Mouse (Mus musculus): ENCODE results near the gene Supt5. TPM values are rescaled to one million over a fixed set of nuclear protein-coding genes. Genes with fewer than 3 reads are reported as not detected.

Gene Supt5
- polyA plus RNA-seq, 2 experiments = 76.2 to 116 TPM

DNA sequence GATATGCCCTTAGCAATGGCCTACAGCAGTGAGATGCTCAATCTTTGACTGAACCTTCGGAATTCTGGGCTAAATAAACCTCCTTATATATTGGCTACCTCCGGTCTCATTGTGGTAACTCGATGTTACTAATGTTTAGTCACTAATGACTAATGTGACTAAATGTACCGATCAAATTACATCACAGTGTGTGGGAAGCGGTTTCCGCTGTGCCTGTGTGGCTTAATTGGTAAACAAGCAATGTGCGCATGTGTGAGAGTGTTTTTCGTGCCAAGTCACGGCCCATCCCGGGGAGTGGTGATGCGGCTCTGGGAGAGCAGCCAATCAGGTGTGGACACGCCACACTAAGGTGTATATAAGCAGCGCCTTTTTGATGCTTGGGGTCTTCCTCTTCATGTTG lies 73.2 kb downstream of the Supt5 start:
- no peak overlapping the region for H3K4me3 ChIP-seq (replicated peaks; ENCODE audit: low read length)
- 0 out of 2 replicates have a peak, but pooled peaks cover 2% of the 10 kb centered on the region for H3K4me1 ChIP-seq (ENCODE audit: control insufficient read depth, insufficient read depth, low read length)
- H3K9me3 ChIP-seq (ENCODE audit: control insufficient read depth, low read length) = no peaks in the 10 kb centered on the region
- ATAC-seq (ENCODE audit: low FRiP score, low read depth) (no peak), DNase-seq (ENCODE audit: low spot score) (no peak)
- no peak overlapping the region for H3K4me2 ChIP-seq (replicated peaks; ENCODE audit: low read depth, low read length, severe bottlenecking)
- no peaks in the 10 kb centered on the region for H3K27me3 ChIP-seq (ENCODE audit: control insufficient read depth, insufficient read depth, low read length)
- no peaks in the 10 kb centered on the region for H3K36me3 ChIP-seq (ENCODE audit: control insufficient read depth, insufficient read depth, low read length)
- no peak overlapping the region for H3K9ac ChIP-seq (ENCODE audit: low read depth, low read length, severe bottlenecking)
- 80% methylated on average over 13 of the region's 13 CpGs for WGBS
- H3K27ac ChIP-seq (replicated peaks; ENCODE audit: low read depth, low read length) = no peak overlapping the region
- no peak for TF ChIP-seq POLR2A (IDR thresholded peaks at IDR 0.05; ENCODE audit: borderline replicate concordance, extremely low read depth, insufficient read depth, insufficient read length)

Other genes starting within 250 kb of the Supt5 start
- not detected in 2 replicates for gene 9530053A07Rik, start 209.3 kb downstream of the Supt5 start, polyA plus RNA-seq (2012; rRNA removed)
- not detected in 2 replicates for gene 9530053A07Rik, start 209.3 kb downstream of the Supt5 start, polyA plus RNA-seq (2014; fragmentation: Nextera tagmentation; extraction: Ambion mirVana)
- gene Fbl, start 169.0 kb downstream of the Supt5 start, polyA plus RNA-seq (2012; rRNA removed) = 238 and 299 TPM in 2 replicates
- 43.7 and 45.9 TPM in 2 replicates for gene Fbl, start 169.0 kb downstream of the Supt5 start, polyA plus RNA-seq (2014; fragmentation: Nextera tagmentation; extraction: Ambion mirVana)
- gene Dyrk1b, start 159.3 kb downstream of the Supt5 start, polyA plus RNA-seq (2012; rRNA removed) = 26.0 and 37.8 TPM in 2 replicates
- gene Dyrk1b, start 159.3 kb downstream of the Supt5 start, polyA plus RNA-seq (2014; fragmentation: Nextera tagmentation; extraction: Ambion mirVana) = 13.8 and 15.7 TPM in 2 replicates
- 33.0 and 35.0 TPM in 2 replicates for gene Eid2, start 70.9 kb downstream of the Supt5 start, polyA plus RNA-seq (2012; rRNA removed)
- 12.2 and 17.0 TPM in 2 replicates for gene Eid2, start 70.9 kb downstream of the Supt5 start, polyA plus RNA-seq (2014; fragmentation: Nextera tagmentation; extraction: Ambion mirVana)
- gene Eid2b, start 61.0 kb downstream of the Supt5 start, polyA plus RNA-seq (2012; rRNA removed) = 15.4 and 18.3 TPM in 2 replicates
- 14.3 and 14.9 TPM in 2 replicates for gene Eid2b, start 61.0 kb downstream of the Supt5 start, polyA plus RNA-seq (2014; fragmentation: Nextera tagmentation; extraction: Ambion mirVana)
- gene Selenov, start 47.6 kb downstream of the Supt5 start, polyA plus RNA-seq (2012; rRNA removed) = 0.55 and 0.74 TPM in 2 replicates
- gene Selenov, start 47.6 kb downstream of the Supt5 start, polyA plus RNA-seq (2014; fragmentation: Nextera tagmentation; extraction: Ambion mirVana) = 0.34 TPM in 1 of 2 replicates, not detected in the other
- 0.85 and 0.92 TPM in 2 replicates for gene Dll3, start 36.5 kb downstream of the Supt5 start, polyA plus RNA-seq (2012; rRNA removed)
- 0.83 and 0.84 TPM in 2 replicates for gene Dll3, start 36.5 kb downstream of the Supt5 start, polyA plus RNA-seq (2014; fragmentation: Nextera tagmentation; extraction: Ambion mirVana)
- gene Timm50, start 26.7 kb downstream of the Supt5 start, polyA plus RNA-seq (2012; rRNA removed) = 98.1 and 119 TPM in 2 replicates
- gene Timm50, start 26.7 kb downstream of the Supt5 start, polyA plus RNA-seq (2014; fragmentation: Nextera tagmentation; extraction: Ambion mirVana) = 138 TPM in 2 replicates
- gene Rps16, start 11.9 kb upstream of the Supt5 start, polyA plus RNA-seq (2012; rRNA removed) = 1,848 and 2,127 TPM in 2 replicates
- 1,280 and 1,345 TPM in 2 replicates for gene Rps16, start 11.9 kb upstream of the Supt5 start, polyA plus RNA-seq (2014; fragmentation: Nextera tagmentation; extraction: Ambion mirVana)
- gene Plekhg2, start 33.9 kb upstream of the Supt5 start, polyA plus RNA-seq (2012; rRNA removed) = 67.3 and 87.8 TPM in 2 replicates
- gene Plekhg2, start 33.9 kb upstream of the Supt5 start, polyA plus RNA-seq (2014; fragmentation: Nextera tagmentation; extraction: Ambion mirVana) = 59.0 and 69.1 TPM in 2 replicates
- 12.3 and 19.0 TPM in 2 replicates for gene Zfp36, start 41.5 kb upstream of the Supt5 start, polyA plus RNA-seq (2012; rRNA removed)
- gene Zfp36, start 41.5 kb upstream of the Supt5 start, polyA plus RNA-seq (2014; fragmentation: Nextera tagmentation; extraction: Ambion mirVana) = 16.0 TPM in 2 replicates
- 47.5 and 61.6 TPM in 2 replicates for gene Med29, start 54.0 kb upstream of the Supt5 start, polyA plus RNA-seq (2012; rRNA removed)
- 46.6 and 49.9 TPM in 2 replicates for gene Med29, start 54.0 kb upstream of the Supt5 start, polyA plus RNA-seq (2014; fragmentation: Nextera tagmentation; extraction: Ambion mirVana)
- 97.8 and 102 TPM in 2 replicates for gene Paf1, start 54.2 kb upstream of the Supt5 start, polyA plus RNA-seq (2012; rRNA removed)
- 54.2 and 63.1 TPM in 2 replicates for gene Paf1, start 54.2 kb upstream of the Supt5 start, polyA plus RNA-seq (2014; fragmentation: Nextera tagmentation; extraction: Ambion mirVana)
- 7.0 and 12.7 TPM in 2 replicates for gene Gmfg, start 98.7 kb upstream of the Supt5 start, polyA plus RNA-seq (2012; rRNA removed)
- gene Gmfg, start 98.7 kb upstream of the Supt5 start, polyA plus RNA-seq (2014; fragmentation: Nextera tagmentation; extraction: Ambion mirVana) = 15.7 and 19.4 TPM in 2 replicates
- 18.7 and 31.8 TPM in 2 replicates for gene Lrfn1, start 113.2 kb upstream of the Supt5 start, polyA plus RNA-seq (2012; rRNA removed)
- gene Lrfn1, start 113.2 kb upstream of the Supt5 start, polyA plus RNA-seq (2014; fragmentation: Nextera tagmentation; extraction: Ambion mirVana) = 5.9 and 7.6 TPM in 2 replicates
- not detected in 2 replicates for gene Ifnl2, start 171.7 kb upstream of the Supt5 start, polyA plus RNA-seq (2012; rRNA removed)
- not detected in 2 replicates for gene Ifnl2, start 171.7 kb upstream of the Supt5 start, polyA plus RNA-seq (2014; fragmentation: Nextera tagmentation; extraction: Ambion mirVana)
- not detected in 2 replicates for gene Ifnl3, start 184.1 kb upstream of the Supt5 start, polyA plus RNA-seq (2012; rRNA removed)
- gene Ifnl3, start 184.1 kb upstream of the Supt5 start, polyA plus RNA-seq (2014; fragmentation: Nextera tagmentation; extraction: Ambion mirVana) = not detected in 2 replicates
- gene Sycn, start 202.1 kb upstream of the Supt5 start, polyA plus RNA-seq (2012; rRNA removed) = 0.14 and 0.85 TPM in 2 replicates
- gene Sycn, start 202.1 kb upstream of the Supt5 start, polyA plus RNA-seq (2014; fragmentation: Nextera tagmentation; extraction: Ambion mirVana) = not detected in 2 replicates
- not detected in 2 replicates for gene Nccrp1, start 208.5 kb upstream of the Supt5 start, polyA plus RNA-seq (2012; rRNA removed)
- not detected in 2 replicates for gene Nccrp1, start 208.5 kb upstream of the Supt5 start, polyA plus RNA-seq (2014; fragmentation: Nextera tagmentation; extraction: Ambion mirVana)

Measured in limb, embryonic 14.5 days (tissue).